Mouse (Mus musculus) ES-Bruce4 (cell line): ENCODE measurements around the gene Swap70.

Experiments used
- CTCF ChIP-seq: IDR thresholded peaks from one replicate; pipeline ENCODE4 v1.8.1; 2011; ENCODE audit warnings: low read depth, low read length
- EP300 ChIP-seq: IDR thresholded peaks from 2 replicates; pipeline ENCODE4 v1.6.1; 2011; ENCODE audit warnings: low read depth, low read length; ENCODE audit not compliant: insufficient read depth
- POLR2A ChIP-seq: IDR thresholded peaks from one replicate; pipeline ENCODE4 v1.8.1; 2011; ENCODE audit warnings: low read length; ENCODE audit not compliant: insufficient read depth

DNA sequence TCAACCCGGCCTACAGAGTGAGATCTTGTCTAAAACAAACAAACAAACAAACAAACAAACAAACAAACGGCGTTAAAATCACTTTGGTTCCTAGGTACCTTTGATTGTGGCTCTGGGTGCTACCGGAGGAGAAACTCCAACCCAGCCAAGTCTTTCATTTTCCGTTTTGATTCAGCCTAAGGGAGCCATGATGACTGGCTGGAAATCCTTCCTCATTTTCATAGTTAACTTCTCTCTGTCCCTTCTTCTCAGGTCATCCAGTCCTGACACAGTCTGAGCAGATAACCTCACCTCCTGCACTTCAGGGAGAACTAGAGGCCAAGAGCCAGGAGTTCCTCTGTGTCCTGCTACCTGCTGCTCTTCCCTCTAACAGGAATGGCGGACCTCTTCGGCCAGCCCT lies 42.3 kb upstream of the Swap70 start:
- no peak for TF ChIP-seq CTCF
- no peak for TF ChIP-seq EP300
- no peak for TF ChIP-seq POLR2A
